Mouse (Mus musculus): ENCODE measurements at regions not wholly inside any gene's neighbourhood (a gene's known extent, or its start where the extent isn't known, plus 50 kb on each side); places are given as distances from the start of the nearest gene placed in this dataset.
"Not testable (repeated sequence)": the region's sequence is repeated elsewhere in the genome, so short reads cannot be mapped to it uniquely, and the experiment has no call there.

DNA sequence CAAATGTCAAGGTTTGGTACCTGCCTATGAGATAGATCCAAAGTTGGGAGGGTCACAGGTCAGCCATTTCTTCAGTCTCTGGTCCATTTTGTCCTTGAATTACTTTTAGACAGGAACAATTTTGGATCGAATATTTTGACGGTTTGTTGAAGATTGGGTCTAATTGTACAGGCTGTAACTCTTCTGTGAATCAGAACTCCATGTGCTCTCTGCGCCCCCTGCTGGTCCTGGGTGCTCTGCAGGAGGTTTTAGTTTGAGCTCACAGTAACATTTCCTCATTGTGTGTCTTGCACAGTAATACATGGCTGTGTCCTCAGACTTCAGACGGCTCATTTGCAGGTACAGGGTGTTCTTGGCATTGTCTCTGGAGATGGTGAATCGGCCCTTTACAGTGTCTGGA, 158.1 kb downstream of the Adam6a start:
- not testable (repeated sequence) for H3K4me1 ChIP-seq (ENCODE audit: control insufficient read depth, insufficient read depth, low read length); H3K27ac ChIP-seq (replicated peaks; ENCODE audit: low read depth, low read length); H3K4me3 ChIP-seq (ENCODE audit: low read depth, low read length); H3K9ac ChIP-seq (ENCODE audit: low read length); H3K27me3 ChIP-seq (ENCODE audit: control insufficient read depth, insufficient read depth, low read length); H3K9me3 ChIP-seq (ENCODE audit: control insufficient read depth, low read length); ATAC-seq (ENCODE audit: insufficient number of reproducible peaks, low FRiP score, low TSS enrichment, low read depth); DNase-seq (ENCODE audit: low spot score); H3K4me2 ChIP-seq (ENCODE audit: low read depth, severe bottlenecking); H3K36me3 ChIP-seq (ENCODE audit: control insufficient read depth, insufficient read depth, low read length)
- 63% methylated on average over 5 of the region's 5 CpGs for WGBS

DNA sequence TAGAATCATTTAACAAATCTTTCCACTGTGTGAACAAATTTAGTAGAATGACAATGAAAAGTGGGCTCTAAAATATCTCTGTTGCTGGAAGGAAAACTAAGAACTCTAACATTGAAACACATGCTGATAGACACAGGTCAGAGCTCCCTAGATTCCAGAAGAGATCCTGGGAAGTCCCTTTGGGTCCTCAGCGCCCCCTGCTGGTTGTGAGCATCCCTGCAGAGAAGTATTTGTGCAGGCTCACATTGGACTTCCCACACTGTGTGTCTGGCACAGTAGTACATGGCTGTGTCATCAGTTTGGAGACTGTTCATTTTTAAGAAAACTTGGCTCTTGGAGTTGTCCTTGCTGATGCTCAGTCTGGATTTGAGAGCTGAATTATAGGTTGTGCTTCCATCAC, 172.7 kb downstream of the Adam6a start:
- not testable (repeated sequence) for H3K4me3 ChIP-seq (ENCODE audit: low read depth, low read length); H3K27me3 ChIP-seq (ENCODE audit: control insufficient read depth, insufficient read depth, low read length); H3K9me3 ChIP-seq (ENCODE audit: control insufficient read depth, low read length); DNase-seq (ENCODE audit: low spot score); H3K36me3 ChIP-seq (ENCODE audit: control insufficient read depth, insufficient read depth, low read length); H3K27ac ChIP-seq (replicated peaks; ENCODE audit: low read depth, low read length); H3K4me1 ChIP-seq (ENCODE audit: control insufficient read depth, insufficient read depth, low read length); H3K4me2 ChIP-seq (ENCODE audit: low read depth, severe bottlenecking); H3K9ac ChIP-seq (ENCODE audit: low read length); ATAC-seq (ENCODE audit: insufficient number of reproducible peaks, low FRiP score, low TSS enrichment, low read depth)
- WGBS = 0% methylated on average over 1 of the region's 1 CpGs

DNA sequence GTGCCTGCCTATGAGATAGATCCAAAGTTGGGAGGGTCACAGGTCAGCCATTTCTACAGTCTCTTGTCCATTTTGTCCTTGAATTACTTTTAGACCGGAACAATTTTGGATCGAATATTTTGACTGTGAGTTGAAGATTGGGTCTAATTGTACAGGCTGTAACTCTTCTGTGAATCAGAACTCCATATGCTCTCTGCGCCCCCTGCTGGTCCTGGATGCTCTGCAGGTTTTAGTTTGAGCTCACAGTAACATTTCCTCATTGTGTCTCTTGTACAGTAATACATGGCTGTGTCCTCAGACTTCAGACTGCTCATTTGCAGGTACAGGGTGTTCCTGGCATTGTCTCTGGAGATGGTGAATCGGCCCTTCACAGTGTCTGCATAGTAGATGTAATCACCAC, 192.1 kb downstream of the Adam6a start:
- H3K36me3 ChIP-seq (ENCODE audit: control insufficient read depth, insufficient read depth, low read length) = no peaks in the 10 kb centered on the region
- no peaks in the 10 kb centered on the region for H3K27me3 ChIP-seq (ENCODE audit: control insufficient read depth, insufficient read depth, low read length)
- H3K9me3 ChIP-seq (ENCODE audit: control insufficient read depth, low read length) = no peaks in the 10 kb centered on the region; the same call in 1 of the 2 replicates
- H3K4me1 ChIP-seq (ENCODE audit: control insufficient read depth, insufficient read depth, low read length) = no peaks in the 10 kb centered on the region
- H3K27ac ChIP-seq (replicated peaks; ENCODE audit: low read depth, low read length) = no peak overlapping the region
- no peak overlapping the region for H3K4me3 ChIP-seq (ENCODE audit: low read depth, low read length)
- DNase-seq (ENCODE audit: low spot score) (no peak), ATAC-seq (ENCODE audit: insufficient number of reproducible peaks, low FRiP score, low TSS enrichment, low read depth) (no peak)
- no peak overlapping the region for H3K4me2 ChIP-seq (ENCODE audit: low read depth, severe bottlenecking)
- 65% methylated on average over 4 of the region's 4 CpGs for WGBS
- no peak overlapping the region for H3K9ac ChIP-seq (ENCODE audit: low read length)

DNA sequence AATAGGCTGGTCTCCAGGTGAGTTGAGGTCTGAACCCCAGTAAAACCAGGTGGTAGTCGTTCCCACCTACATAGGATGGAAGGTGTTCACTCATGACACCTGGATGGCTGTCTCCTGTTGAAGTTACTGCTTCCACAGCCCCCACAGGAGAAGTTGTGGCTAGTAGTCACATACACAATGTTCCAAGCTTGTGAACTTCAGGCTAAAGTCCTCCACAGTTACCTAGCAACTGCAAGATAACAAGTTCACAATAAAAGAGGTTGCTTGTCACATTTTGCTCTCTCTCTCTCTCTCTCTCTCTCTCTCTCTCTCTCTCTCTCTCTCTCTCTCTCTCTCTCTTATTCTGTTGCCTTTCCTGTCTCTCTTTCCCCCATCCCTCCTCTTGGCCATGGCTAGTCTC, 202.6 kb downstream of the Adam6a start:
- Histone ChIP-seq H3K9ac (ENCODE audit: low read length) (no peak overlapping the region), H3K4me1 (ENCODE audit: control insufficient read depth, insufficient read depth, low read length) (no peaks in the 10 kb centered on the region), H3K27me3 (ENCODE audit: control insufficient read depth, insufficient read depth, low read length) (no peaks in the 10 kb centered on the region), H3K4me2 (ENCODE audit: low read depth, severe bottlenecking) (no peak overlapping the region), H3K9me3 (ENCODE audit: control insufficient read depth, low read length) (no peaks in the 10 kb centered on the region; the same call in 1 of the 2 replicates), H3K36me3 (ENCODE audit: control insufficient read depth, insufficient read depth, low read length) (no peaks in the 10 kb centered on the region), H3K27ac (replicated peaks; ENCODE audit: low read depth, low read length) (no peak overlapping the region), H3K4me3 (ENCODE audit: low read depth, low read length) (no peak overlapping the region)
- DNase-seq (ENCODE audit: low spot score) (no peak), ATAC-seq (ENCODE audit: insufficient number of reproducible peaks, low FRiP score, low TSS enrichment, low read depth) (no peak)
- 56% methylated on average over 1 of the region's 1 CpGs for WGBS

DNA sequence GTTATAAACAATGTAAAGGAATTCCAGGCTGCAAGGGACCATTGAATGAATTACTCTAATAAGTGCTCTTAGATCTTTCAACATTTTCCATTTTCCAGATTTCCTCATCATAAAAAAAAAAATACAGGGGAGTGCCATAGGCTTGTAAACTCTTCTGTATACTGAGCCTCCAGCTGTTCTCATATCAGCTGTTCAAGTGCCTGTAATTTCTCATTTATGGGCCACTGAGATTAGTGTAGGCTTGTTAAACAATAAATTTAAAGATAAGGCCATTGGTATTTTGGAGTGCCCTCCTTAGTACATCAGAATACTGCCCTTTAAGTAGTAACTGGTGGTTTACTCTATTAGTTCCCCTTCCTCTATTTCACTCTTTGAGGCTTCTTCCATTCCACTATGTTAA, 204.3 kb downstream of the Adam6a start:
- H3K36me3 ChIP-seq (ENCODE audit: control insufficient read depth, insufficient read depth, low read length) = no peaks in the 10 kb centered on the region
- no peak overlapping the region for H3K4me2 ChIP-seq (ENCODE audit: low read depth, severe bottlenecking)
- ATAC-seq (ENCODE audit: insufficient number of reproducible peaks, low FRiP score, low TSS enrichment, low read depth) (no peak), DNase-seq (ENCODE audit: low spot score) (no peak)
- no peak overlapping the region for H3K4me3 ChIP-seq (ENCODE audit: low read depth, low read length)
- H3K9ac ChIP-seq (ENCODE audit: low read length) = no peak overlapping the region
- no peaks in the 10 kb centered on the region for H3K4me1 ChIP-seq (ENCODE audit: control insufficient read depth, insufficient read depth, low read length)
- no peaks in the 10 kb centered on the region; the same call in 1 of the 2 replicates for H3K9me3 ChIP-seq (ENCODE audit: control insufficient read depth, low read length)
- no peaks in the 10 kb centered on the region for H3K27me3 ChIP-seq (ENCODE audit: control insufficient read depth, insufficient read depth, low read length)
- no peak overlapping the region for H3K27ac ChIP-seq (replicated peaks; ENCODE audit: low read depth, low read length)

DNA sequence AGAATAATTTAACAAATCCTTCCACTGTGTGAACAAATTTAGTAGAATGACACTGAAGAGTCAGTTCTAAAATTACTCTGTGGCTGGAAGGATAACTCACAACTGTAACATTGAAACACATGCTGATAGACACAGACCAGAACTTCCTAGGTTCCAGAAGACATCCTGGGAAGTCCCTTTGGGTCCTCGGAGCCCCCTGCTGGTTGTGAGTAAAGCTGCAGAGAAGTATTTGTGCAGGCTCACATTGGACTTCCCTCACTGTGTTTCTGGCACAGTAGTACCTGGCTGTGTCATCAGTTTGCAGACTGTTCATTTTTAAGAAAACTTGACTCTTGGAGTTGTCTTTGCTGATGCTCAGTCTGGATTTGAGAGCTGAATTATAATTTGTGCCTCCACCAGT, 225.9 kb downstream of the Adam6a start:
- 57% methylated on average over 1 of the region's 1 CpGs for WGBS
- DNase-seq (ENCODE audit: low spot score) (no peak), ATAC-seq (ENCODE audit: insufficient number of reproducible peaks, low FRiP score, low TSS enrichment, low read depth) (no peak)
- Histone ChIP-seq H3K4me3 (ENCODE audit: low read depth, low read length) (no peak overlapping the region), H3K36me3 (ENCODE audit: control insufficient read depth, insufficient read depth, low read length) (no peaks in the 10 kb centered on the region), H3K9me3 (ENCODE audit: control insufficient read depth, low read length) (no peaks in the 10 kb centered on the region), H3K9ac (ENCODE audit: low read length) (no peak overlapping the region), H3K27me3 (ENCODE audit: control insufficient read depth, insufficient read depth, low read length) (no peaks in the 10 kb centered on the region), H3K4me2 (ENCODE audit: low read depth, severe bottlenecking) (no peak overlapping the region), H3K4me1 (ENCODE audit: control insufficient read depth, insufficient read depth, low read length) (no peaks in the 10 kb centered on the region), H3K27ac (replicated peaks; ENCODE audit: low read depth, low read length) (no peak overlapping the region)

DNA sequence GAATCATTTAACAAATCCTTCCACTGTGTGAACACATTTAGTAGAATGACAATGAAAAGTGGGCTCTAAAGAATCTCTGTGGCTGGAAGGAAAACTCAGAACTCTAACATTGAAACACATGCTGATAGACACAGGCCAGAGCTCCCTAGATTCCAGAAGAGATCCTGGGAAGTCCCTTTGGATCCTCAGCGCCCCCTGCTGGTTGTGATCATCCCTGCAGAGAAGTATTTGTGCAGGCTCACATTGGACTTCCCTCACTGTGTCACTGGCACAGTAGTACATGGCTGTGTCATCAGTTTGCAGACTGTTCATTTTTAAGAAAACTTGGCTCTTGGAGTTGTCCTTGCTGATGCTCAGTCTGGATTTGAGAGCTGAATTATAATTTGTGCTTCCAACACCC, 252.2 kb downstream of the Adam6a start:
- H3K27ac ChIP-seq (replicated peaks; ENCODE audit: low read depth, low read length); H3K4me1 ChIP-seq (ENCODE audit: control insufficient read depth, insufficient read depth, low read length): not testable (repeated sequence)

DNA sequence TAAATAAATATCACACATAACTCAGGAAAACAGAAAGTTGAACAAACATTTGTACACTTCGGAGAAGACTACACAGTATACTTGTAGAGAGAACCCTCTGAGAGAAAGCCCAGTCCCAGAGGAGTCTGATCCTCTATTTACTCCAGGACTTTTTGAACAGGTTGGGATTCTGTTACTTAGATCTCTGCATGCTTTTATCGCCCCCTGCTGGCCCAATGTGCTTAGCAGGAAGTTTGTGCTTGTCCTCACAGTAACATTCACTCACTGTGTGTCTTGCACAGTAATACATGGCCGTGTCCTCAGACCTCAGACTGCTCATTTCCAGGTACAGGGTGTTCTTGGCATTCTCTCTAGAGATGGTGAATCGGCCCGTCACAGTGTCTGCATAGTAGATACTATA, 282.7 kb downstream of the Adam6a start:
- Histone ChIP-seq H3K4me2 (ENCODE audit: low read depth, severe bottlenecking) (no peak overlapping the region), H3K27me3 (ENCODE audit: control insufficient read depth, insufficient read depth, low read length) (no peaks in the 10 kb centered on the region), H3K36me3 (ENCODE audit: control insufficient read depth, insufficient read depth, low read length) (no peaks in the 10 kb centered on the region), H3K9me3 (ENCODE audit: control insufficient read depth, low read length) (no peaks in the 10 kb centered on the region), H3K4me1 (ENCODE audit: control insufficient read depth, insufficient read depth, low read length) (no peaks in the 10 kb centered on the region), H3K27ac (replicated peaks; ENCODE audit: low read depth, low read length) (no peak overlapping the region), H3K4me3 (ENCODE audit: low read depth, low read length) (no peak overlapping the region), H3K9ac (ENCODE audit: low read length) (no peak overlapping the region)
- DNase-seq (ENCODE audit: low spot score) (peak; percentile 24), ATAC-seq (ENCODE audit: insufficient number of reproducible peaks, low FRiP score, low TSS enrichment, low read depth) (no peak)
- 59% methylated on average over 5 of the region's 5 CpGs for WGBS

More for the DNA sequence above, 252.2 kb downstream of the Adam6a start:
- peak; percentile 22 for DNase-seq (ENCODE audit: low spot score)
- not testable (repeated sequence) for H3K9me3 ChIP-seq (ENCODE audit: control insufficient read depth, low read length); H3K27me3 ChIP-seq (ENCODE audit: control insufficient read depth, insufficient read depth, low read length); H3K9ac ChIP-seq (ENCODE audit: low read length); H3K4me3 ChIP-seq (ENCODE audit: low read depth, low read length); H3K36me3 ChIP-seq (ENCODE audit: control insufficient read depth, insufficient read depth, low read length); ATAC-seq (ENCODE audit: insufficient number of reproducible peaks, low FRiP score, low TSS enrichment, low read depth); H3K4me2 ChIP-seq (ENCODE audit: low read depth, severe bottlenecking)
- WGBS = 0% methylated on average over 1 of the region's 1 CpGs

DNA sequence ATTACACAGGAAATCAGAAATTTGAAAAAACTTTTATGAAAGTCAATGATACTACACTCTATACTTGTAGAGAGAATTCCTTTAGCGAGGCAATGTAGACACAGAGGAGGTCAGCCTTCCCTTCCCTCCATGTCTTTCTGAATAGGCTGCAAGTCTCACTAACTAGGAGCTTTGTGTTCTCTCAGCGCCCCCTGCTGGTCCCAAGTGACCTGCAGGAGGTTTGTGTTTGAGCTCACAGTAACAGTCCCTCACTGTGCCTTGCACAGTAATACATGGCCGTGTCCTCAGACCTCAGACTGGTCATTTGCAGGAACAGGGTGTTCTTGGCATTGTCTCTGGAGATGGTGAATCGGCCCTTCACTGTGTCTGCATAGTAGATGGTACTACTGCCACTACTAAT, 315.2 kb downstream of the Adam6a start:
- Histone ChIP-seq H3K4me3 (ENCODE audit: low read depth, low read length) (no peak overlapping the region), H3K9ac (ENCODE audit: low read length) (no peak overlapping the region), H3K4me1 (ENCODE audit: control insufficient read depth, insufficient read depth, low read length) (no peaks in the 10 kb centered on the region), H3K36me3 (ENCODE audit: control insufficient read depth, insufficient read depth, low read length) (no peaks in the 10 kb centered on the region), H3K27me3 (ENCODE audit: control insufficient read depth, insufficient read depth, low read length) (no peaks in the 10 kb centered on the region), H3K4me2 (ENCODE audit: low read depth, severe bottlenecking) (no peak overlapping the region), H3K27ac (replicated peaks; ENCODE audit: low read depth, low read length) (no peak overlapping the region), H3K9me3 (ENCODE audit: control insufficient read depth, low read length) (peaks cover 3% of the 10 kb centered on the region; the same call in 1 of the 2 replicates)
- ATAC-seq (ENCODE audit: insufficient number of reproducible peaks, low FRiP score, low TSS enrichment, low read depth) = no peak
- DNase-seq (ENCODE audit: low spot score) = peak; percentile 23
- 50% methylated on average over 4 of the region's 4 CpGs for WGBS
